Mouse (Mus musculus) kidney, adult 9 months (tissue): Measurements from ENCODE around the gene Rasgrp2.

Experiments used
- DNase-seq: peaks from one replicate; pipeline ENCODE4 v3.0.0; 2022

Rasgrp2 gene

DNA sequence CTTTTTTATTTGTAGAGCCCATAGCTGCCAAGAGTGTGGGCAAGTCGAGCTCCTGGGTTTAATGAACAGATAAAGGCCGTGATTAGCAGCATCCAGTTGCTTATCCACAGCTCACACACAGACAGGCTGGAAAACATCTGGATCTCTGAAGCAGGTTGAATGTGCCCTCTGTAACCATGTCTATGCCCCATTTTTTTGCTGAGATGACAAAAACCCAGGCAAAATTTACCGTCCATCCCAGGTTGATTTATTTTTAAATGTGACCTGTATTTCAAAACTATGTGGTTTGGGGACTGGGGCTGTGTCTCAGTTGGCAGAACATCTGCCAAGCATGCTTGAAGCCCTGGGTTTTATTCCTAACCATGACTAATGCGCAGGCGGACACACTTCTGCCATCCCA, 10.0 kb downstream of the Rasgrp2 start:
- no peak for DNase-seq

DNA sequence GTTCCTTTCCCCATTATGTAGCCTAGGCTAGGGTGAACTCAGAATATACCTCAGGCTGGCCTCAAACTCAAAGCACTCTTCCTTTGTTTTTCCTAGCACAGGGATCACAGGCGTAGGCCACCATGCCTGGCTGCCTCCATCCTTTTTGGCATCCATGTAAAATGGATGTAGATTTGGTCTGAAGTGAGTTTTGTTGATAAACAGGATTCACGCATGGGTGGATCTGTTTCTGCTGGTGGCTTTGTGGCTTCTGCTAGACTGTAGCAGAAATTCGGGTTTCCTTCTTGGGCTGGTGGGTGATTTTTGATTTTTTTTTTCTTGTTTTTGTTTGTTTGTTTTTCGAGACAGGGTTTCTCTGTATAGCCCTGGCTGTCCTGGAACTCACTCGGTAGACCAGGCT, 10.8 kb downstream of the Rasgrp2 start:
- DNase-seq: no peak

DNA sequence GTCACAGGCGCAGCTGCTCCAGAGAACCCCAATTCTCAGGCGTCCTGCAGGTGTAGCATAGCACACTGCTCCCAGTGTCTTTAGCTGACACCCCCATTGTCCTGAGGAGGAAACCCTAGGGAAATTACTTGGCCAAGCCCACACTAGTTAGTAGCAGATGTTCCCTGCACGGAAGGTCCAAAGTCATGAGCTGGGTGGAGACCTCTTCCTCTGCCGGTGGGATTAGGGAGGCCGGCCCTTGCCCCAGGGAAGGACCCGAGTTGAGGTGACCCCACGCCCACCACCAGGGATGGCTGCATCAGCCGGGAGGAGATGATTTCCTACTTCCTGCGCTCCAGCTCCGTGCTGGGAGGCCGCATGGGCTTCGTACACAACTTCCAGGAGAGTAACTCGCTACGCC, 13.7 kb downstream of the Rasgrp2 start:
- DNase-seq: no peak

DNA sequence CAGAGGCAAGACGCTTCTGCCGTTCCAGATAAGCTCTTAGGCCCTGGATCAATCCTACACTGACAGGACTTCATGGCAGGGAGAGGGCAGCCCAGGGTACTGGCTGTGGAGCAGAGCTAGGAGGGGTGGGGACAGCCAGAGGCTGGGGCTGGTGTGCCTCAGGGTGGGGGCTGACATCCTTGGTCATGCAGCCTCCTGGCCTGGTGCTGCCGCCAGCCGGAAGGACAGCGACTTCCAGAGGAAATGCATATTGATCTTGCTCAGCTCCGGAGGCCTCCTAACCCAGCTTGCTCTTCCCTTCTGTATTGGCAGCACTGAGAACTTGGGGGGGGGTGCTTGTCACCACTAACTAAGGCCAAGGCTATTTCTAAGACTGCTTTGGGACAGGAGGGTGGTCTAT, 16.3 kb downstream of the Rasgrp2 start:
- DNase-seq: peak; percentile 34

DNA sequence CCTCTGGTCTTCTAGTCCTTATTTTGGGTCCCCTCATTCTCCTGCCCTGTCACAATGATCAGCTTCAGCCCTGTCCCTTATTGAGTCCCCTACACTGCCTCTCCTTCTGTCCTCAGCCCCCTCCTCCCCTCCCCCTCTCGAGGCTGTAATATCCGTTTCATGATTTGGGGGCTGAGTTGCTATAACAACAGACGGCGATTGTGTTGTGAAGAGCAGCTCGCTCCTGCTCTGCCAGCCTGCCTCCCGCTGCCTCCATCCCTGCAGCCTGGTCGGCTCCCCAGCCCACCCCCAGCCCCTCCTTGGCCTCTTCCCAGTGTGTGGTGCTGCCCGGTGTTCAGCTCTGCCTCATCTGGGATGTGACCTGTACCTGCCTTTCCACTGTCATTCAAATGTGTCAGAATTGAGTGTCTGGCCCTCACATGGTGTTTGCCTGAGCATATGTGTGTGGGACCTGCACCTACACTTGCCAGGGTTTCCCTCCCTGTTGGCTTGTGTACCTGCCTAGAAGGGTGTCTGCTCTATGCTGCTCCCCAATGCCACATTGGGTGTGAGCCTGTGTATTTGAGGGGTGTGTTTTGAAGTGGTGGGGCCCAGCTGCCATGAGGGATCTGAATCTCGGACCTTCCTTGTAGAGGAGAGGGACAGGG, 17.1 kb downstream of the Rasgrp2 start:
- DNase-seq: no peak

DNA sequence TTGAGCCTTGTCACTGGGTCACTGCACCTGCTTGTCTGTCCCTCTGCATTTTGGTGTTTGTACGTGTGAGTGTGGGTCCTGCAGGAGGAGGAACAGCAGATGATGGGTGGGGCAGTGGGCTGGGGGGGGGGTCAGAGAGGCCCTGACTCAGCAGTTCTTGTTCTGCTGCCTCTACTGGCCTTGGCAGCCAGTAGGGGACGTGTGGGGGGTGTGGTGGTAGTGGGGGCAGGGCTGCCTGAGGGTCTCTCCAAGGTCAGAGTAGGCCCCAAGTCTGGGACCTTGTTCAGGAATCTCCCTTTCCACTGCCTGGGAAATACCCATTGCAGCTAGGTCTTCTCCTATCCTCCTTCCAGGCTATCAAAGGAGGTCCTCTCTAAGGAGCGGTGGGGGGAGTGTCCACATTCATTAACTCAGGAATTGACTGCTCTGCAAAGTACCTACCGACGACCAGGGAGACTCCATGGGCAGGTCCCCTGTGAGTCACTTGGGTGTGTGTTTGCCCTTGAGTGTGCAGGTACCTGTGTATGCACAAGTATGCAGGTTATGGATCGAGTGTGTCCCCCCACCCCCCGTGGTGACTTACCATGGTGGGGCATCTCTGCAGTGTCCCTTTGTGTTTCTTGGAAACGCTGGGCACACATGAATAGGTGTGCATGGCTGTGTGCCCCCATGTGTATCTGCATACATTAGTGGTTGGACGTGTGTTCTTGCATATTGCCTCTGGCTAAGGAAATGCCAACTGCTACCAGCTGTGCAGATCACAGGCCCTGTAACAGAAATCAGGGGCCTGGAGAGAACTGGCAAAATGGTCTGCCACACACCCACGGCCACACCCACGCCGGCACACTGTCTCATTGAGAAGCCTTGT, 18.0 kb downstream of the Rasgrp2 start:
- DNase-seq: no peak

DNA sequence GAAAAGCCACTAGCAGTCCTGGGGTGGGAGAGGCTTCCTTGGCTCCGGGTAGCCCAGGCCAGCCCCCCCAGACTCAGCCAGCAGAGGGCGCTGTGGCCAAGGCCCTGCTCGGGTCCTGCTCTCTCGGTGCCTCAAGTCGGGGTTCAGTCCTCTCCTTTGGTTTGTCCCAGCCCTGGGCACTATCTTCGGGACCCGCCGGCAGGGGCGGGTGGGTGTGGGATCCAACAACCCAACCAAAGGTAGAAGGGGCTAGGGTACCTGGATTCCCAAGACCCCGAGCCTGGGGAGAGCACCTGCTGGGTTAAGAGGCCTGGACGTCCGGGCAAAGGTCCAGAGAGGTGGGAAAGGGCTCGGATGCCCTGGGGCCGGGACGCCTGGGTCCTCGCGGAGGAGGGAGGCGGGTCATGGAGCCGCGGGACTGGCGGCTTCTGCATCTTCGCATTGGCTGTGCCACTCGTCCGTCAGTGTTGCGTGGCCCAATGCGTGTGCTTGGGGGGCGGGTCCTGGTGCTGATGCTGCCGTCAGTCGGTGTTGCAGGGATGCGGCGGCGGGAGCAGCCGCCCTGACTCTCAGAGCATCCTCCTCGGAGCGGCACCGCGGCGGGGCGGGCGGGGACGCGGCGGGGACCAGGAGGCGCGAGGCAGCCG, 19.2 kb downstream of the Rasgrp2 start, which contains the start of gene Nrxn2:
Gene Nrxn2 (plus strand): TSS at position 499 of the 647 bp plus-strand sequence.
- peak; percentile 72 for DNase-seq

DNA sequence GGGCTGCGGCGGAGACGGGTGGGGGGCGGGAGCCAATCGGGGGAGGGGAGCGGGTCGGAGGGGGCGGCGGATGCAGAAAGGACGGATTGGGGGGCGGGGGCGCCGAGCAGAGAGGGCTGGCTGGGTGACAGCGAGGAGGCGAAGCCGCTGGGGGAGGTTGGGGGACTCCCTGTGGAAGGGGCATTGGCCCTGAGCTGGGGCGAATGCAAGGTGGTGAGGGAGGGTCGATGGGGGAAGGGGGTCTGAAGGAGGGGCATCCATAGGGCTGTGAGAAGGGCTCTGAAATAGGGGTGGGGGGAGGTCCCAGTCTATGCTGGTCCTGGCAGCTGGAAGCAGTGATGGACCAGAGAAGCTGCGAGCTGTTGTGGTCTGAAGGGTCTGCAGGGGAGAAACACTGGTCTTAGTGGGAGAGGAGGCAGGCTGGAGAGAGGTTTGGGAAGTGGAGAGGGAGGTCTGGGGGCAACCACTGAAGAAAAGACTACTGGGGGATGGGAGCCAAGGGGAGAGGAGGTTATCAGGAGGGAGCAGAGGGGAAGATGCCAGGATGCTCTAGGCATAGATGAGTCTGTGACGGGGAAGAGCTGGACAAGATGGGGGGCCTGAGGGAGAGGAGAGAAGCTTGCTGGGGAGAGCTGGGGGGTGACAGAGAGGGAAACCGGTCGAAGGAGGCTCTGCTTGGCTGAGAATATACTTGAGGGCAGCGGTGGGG, 20.0 kb downstream of the Rasgrp2 start:
- no peak for DNase-seq

DNA sequence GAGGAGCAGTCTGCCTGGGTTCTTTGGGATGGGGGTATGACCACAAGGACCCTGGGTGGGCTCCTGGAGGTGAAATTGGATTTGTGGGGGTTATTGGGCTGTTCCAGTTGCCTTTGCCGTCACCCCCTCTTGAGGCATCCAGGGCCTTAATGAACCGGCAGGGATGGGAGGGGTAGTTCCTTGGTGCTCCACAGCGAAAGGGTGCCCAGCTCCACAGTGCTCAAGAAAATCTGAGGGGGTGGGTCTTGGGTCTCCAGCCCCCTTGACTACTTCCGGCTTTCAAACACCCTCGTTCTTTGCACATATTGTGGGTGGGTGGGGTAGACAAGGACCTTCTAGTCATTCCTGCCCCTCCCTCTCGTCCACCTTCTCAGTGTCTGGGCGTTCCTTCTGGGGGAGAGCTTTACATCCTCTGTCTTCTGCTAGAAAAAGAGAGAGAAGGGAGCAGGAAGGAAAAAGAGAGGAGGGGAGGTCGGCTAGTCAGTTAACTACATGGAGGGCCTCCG, 20.7 kb downstream of the Rasgrp2 start:
- no peak for DNase-seq

DNA sequence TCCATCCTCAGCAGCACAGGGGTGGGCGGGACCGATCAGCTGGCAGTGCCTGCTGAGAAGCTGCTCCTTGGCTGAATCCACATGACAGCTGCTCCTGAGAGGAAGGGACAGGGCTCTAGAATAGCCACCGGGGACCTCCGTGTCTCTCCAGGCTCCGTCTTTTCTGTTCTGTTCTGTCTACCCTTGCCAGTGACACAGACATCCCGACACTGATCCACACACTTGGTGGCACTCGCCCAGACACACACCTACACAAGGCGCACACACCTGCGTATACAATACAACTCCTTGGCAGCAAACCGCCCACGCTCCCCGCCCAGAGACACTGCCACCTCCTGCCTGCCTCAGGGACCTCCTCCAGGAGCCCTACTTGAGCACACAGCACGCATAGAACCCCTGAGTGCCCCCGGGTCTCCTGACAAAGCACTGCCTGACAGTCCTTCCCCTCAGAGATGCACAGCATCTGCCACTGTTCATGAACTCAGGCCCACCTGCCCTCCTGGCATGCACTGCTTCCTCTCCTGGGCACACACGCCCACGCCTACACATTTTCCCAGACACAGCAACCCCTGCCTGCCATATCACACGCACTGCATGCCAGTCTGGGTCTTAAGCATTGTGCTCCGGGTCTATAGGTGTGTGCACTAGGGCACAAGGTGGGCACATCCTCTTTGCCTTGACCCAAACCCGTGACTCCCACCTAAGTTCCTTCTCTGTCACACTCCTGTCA, 21.5 kb downstream of the Rasgrp2 start:
- no peak for DNase-seq

DNA sequence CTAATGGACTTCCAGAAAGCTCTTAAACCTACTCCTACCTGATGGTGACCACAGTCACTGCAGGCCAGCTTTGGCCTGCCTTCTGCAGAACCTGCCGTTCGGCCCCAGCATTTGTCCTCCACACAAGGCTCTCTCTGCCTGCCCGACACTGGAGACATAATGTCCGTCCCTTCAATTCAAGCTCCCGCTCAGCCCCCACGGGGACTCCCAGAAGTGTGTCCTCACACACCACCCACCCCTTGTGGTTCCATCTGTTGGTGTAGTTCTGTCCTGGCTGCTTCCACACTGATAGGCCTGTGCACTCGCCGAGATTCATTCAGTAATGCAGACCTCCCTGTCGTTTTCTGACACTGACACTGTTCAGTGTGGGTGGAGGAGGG, 22.1 kb downstream of the Rasgrp2 start:
- DNase-seq: no peak

DNA sequence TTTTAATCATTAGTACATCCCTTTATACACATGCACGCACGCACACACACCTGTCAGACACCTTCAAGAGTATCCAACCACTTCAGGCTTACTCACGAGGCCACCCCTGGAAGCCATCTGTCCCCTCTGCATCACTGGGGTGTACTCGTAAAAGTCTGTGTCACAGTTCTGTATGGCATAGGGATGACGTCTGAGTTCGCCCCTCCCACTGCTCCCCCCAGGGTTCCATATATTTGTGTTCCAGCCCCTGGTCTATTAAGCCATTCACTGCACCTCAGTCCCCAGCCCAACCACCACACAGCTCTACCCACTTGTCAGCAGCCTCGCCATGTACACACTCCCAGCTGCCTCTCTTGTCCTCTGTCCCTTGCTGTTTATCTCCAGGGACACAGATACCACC, 22.9 kb downstream of the Rasgrp2 start:
- DNase-seq: no peak

DNA sequence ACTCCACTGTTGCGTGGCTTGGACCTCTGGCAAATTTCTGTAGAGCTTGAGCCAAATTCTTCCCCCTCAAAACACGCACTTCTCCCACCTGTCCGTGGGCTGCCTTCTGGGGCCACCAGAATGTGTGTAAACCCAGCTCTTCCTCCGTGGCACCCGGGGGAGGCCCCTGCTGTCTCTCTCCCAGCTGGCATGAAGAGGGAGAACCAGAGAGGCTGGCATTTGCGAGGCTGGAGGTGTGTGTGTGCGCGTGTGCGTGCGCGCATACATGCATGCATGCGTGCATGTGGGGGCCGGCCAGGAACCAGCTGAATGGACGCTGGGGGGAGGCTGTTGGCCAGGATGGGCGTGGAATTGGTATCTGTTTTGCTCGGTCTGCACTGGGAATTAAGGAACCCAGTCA, 24.1 kb downstream of the Rasgrp2 start:
- DNase-seq: no peak

DNA sequence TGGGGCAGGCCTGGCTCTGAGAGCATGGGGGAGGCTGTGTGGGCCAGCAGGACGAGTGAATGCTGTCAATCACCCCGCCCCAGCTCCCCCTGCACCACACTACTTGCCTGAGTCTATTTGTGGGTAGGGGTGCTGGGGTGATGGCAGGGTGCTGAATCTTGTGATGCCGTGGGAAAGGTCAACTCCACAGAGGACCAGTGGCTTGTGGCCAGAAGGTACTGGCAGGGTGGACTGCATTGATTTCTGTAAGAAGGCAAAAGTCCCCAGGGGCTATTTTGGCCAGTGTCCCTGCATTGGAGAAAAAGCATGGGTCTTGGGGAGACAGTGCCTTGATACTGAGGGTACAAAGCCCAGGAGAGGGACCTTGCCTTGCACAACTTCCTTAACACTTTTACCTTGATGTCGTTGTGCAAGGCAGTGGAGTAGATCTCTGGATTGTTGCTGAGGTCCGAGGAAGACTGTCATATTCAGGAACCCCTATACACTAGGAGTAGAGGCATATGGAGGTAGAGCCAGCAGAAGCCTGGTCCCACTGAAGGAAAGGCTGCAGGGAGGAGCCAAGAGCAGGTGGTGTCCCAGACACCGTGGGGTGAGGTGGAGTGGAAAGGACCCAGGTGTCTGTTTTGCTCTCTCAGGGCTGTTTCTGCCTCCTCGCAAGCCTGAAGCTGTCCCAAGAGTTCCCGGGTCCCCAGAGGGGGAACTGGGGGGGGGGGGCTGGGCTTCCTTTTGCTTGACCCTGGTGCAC, 25.2 kb downstream of the Rasgrp2 start:
- no peak for DNase-seq

DNA sequence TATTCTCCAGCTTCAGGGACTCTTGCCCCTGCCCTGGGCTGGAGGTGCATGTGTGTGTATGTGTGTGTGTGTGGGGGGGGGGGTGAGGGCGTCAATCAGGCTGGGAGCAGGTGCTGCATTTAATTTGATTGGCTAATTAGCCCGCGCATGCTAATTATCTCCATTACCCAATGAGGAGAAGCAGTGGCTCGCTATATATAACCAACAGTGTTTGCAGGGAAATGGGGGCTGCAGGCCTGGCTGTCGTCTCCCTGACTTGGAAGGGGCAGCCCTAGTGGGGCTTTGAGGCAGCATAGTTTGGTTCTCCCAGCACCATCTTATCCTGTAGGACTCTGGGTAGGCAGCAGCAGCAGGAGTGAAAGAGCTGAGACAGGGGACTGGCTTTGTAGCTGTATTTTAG, 26.5 kb downstream of the Rasgrp2 start:
- no peak for DNase-seq

DNA sequence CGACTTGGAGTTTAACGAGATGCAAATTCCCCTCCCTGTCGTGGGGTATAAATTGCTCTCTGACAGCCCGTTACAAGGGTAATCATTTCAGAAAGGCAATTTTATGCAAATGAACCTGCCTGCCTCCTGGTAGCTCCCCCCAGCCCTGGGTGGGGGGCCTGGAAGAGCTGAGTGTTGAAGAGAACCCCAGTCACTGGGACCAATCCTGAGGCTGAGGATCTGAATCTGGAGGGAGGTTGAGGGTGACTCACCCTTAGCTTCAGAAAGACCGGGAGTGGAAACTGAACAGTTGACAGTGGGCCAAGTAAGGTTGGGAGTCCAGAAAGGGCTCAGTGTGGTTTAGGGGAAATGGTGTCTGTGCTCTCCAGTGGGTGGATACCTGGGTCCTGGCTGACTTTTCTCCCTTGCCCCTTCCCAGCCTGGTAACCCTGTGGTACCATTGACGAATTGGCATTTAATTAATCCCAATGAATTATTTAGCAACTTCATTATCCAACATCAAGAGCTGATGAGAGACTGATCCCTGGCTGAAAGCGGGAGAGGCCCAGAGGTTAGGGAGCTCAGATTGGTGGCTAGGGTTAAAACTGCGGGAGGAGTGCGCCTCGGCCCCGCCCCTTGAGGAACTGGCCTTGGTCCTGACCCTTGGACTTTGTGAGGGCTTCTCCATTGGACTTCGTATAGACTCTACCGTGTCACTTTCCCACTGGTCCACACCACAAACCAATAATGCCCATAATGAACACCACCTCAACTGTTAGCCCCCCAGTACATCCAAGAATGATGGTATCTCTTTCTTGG, 27.8 kb downstream of the Rasgrp2 start:
- DNase-seq: peak; percentile 57

DNA sequence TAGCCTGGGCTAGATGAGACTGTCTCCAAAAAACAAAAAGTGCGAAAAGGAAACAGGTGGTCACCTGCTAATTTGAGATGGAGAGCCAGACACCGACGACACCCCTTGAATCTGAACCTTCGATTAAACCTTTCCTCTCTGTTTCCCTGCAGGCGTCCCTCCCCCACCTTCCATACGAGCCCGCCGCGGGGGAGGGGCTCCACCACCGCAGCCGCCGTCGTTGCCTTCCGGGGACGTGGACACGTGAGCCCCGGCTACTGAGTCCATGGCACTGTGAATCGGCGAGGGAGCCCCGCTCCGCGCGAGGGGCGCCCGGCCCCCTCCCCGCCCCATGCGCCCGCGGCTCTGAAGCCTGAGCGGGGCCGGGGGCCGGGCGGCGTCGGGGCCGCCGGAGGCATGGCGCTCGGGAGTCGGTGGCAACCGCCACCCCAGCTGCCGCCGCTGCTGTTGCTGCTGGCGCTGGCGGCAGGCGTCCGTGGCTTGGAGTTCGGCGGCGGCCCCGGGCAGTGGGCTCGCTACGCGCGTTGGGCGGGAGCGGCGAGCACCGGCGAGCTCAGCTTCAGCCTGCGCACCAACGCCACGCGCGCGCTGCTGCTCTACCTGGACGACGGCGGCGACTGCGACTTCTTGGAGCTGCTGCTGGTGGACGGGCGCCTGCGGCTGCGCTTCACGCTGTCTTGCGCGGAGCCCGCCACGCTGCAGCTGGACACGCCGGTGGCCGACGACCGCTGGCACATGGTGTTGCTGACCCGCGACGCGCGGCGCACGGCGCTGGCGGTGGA, 28.7 kb downstream of the Rasgrp2 start:
- DNase-seq: no peak

DNA sequence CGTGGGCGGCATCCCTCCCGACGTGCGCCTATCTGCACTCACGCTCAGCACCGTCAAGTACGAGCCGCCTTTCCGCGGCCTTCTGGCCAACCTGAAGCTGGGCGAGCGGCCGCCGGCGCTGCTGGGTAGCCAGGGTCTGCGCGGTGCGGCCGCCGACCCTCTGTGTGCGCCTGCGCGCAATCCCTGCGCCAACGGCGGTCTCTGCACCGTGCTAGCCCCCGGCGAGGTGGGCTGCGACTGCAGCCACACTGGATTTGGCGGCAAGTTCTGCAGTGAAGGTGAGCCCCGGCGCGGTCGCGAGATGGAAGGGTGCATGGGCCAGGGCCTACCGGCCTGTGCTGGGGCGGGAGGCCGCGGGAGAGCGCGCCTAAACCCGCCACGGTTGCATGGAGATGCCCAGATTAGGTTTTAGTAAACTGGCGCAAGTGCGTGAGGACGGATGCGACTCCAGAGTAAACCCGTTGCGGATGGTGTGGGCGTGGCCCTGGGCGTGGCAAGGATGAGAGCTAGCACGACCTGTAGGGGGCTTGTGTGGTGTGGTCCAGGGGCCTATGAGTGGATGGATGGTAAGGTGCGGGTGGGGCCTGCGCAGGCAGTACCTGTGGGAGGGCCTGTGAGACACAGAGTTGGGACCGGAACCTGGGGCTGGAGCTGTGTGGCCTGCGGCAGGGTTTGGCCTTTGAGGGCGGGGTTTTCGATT, 29.5 kb downstream of the Rasgrp2 start:
- DNase-seq: no peak

DNA sequence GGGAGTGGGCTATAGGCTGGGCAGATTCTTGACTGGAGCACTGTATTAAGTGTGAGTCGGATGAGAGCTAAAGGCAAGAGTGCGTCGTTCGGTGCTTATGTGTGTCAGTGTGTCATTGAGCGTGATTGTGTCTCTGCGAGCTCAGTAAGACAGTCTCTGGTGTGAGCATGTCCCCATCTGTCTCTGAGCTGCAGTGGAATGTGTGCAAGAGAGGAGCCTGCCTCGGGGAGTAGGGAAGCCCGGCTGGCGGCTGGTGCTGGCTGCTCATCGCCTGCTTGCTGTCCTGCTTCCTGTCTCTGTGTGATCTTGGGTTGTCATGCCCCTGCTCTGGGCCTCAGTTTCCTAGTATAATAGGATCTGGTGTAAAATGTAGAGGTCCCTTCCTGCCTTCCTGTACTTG, 43.9 kb downstream of the Rasgrp2 start:
- no peak for DNase-seq
